Mouse (Mus musculus) liver, embryonic 15.5 days (tissue): ENCODE measurements around the gene Txndc11. TPM values are rescaled to one million over a fixed set of nuclear protein-coding genes. Genes with fewer than 3 reads are reported as not detected.

ENCODE experiments used
- ATAC-seq: fragments of 200-750 bp; cut with Nextera tagmentation; 2 replicates; pipeline ENCODE4 v1.8.0; 2017; ENCODE audit warnings: moderate number of reproducible peaks, mild to moderate bottlenecking, moderate library complexity; ENCODE audit not compliant: insufficient read depth
- H3K27ac ChIP-seq: fragments of 300-500 bp; sonication (generic); replicated peaks from 2 replicates; pipeline ENCODE4 v1.5.1; 2015; ENCODE audit warnings: mild to moderate bottlenecking, inconsistent platforms
- H3K27me3 ChIP-seq: fragments of 300-500 bp; sonication (generic); 2 replicates; pipeline ENCODE4 v1.6.1; 2015; ENCODE audit warnings: mild to moderate bottlenecking, inconsistent platforms
- H3K36me3 ChIP-seq: fragments of 300-500 bp; sonication (generic); replicated peaks from 2 replicates; pipeline ENCODE4 v1.6.1; 2015; ENCODE audit warnings: moderate library complexity, mild to moderate bottlenecking, inconsistent platforms
- H3K4me1 ChIP-seq: fragments of 300-500 bp; sonication (generic); replicated peaks from 2 replicates; pipeline ENCODE4 v1.6.1; 2015; ENCODE audit warnings: inconsistent platforms
- H3K4me2 ChIP-seq: fragments of 300-500 bp; sonication (generic); 2 replicates; pipeline ENCODE4 v1.6.1; 2015; ENCODE audit warnings: moderate library complexity, mild to moderate bottlenecking, inconsistent platforms
- H3K4me3 ChIP-seq: fragments of 300-500 bp; sonication (generic); replicated peaks from 2 replicates; pipeline ENCODE4 v1.5.1; 2015; ENCODE audit warnings: mild to moderate bottlenecking, inconsistent platforms
- H3K9ac ChIP-seq: fragments of 300-500 bp; sonication (generic); 2 replicates; pipeline ENCODE4 v1.6.1; 2015; ENCODE audit warnings: moderate library complexity, mild to moderate bottlenecking, inconsistent platforms
- H3K9me3 ChIP-seq: fragments of 300-500 bp; sonication (generic); replicated peaks from 2 replicates; pipeline ENCODE4 v1.6.1; 2016; ENCODE audit warnings: inconsistent platforms
- WGBS: fragments of 180-500 bp; shearing (Covaris S2); methylation state at CpG from one replicate; pipeline ENCODE4 v1.1.7; 2015; ENCODE audit warnings: mixed read lengths; ENCODE audit not compliant: insufficient replicate concordance; 5-methylcytosine and 5-hydroxymethylcytosine counted together
- polyA plus RNA-seq: library from polyadenylated mRNA; unstranded; fragments of >200 nt; fragmentation: Nextera tagmentation; extraction: Ambion mirVana; gene quantifications from 2 replicates; pipeline ENCODE4 v1.2.1, GENCODE M21; 2015

Txndc11 gene
- polyA plus RNA-seq, 1 experiment from 2014 or later = 15.7 TPM

DNA sequence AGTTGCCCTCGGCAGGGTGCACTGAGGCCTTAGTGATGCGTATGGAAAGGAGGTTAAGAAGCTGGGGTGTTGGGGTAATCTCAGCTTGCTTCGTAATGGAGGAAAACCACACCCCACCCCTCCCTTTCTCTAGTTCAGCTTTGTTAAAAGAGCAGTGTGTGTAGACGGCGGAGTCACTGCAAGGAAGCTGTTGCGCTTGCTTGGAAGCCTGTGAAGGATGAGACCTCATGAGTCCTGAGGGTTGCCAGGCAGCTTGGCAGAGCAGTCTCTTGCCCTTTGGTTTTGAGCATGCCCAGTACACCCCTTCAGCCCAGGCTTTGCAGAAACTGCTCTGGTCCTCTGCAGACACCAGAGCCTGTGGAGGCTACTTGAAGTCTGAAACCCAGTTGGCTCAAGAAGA is 61.4 kb downstream of the Txndc11 start:
- H3K36me3 ChIP-seq = peaks cover 40% of the 10 kb centered on the region
- H3K9me3 ChIP-seq = no peaks in the 10 kb centered on the region
- no peak overlapping the region for H3K27ac ChIP-seq
- H3K27me3 ChIP-seq = peaks cover 18% of the 10 kb centered on the region
- 64% methylated on average over 6 of the region's 6 CpGs for WGBS
- no peak for ATAC-seq
- no peak overlapping the region for H3K9ac ChIP-seq
- H3K4me1 ChIP-seq = peaks cover 12% of the 10 kb centered on the region
- H3K4me3 ChIP-seq = no peak overlapping the region
- no peak overlapping the region for H3K4me2 ChIP-seq

DNA sequence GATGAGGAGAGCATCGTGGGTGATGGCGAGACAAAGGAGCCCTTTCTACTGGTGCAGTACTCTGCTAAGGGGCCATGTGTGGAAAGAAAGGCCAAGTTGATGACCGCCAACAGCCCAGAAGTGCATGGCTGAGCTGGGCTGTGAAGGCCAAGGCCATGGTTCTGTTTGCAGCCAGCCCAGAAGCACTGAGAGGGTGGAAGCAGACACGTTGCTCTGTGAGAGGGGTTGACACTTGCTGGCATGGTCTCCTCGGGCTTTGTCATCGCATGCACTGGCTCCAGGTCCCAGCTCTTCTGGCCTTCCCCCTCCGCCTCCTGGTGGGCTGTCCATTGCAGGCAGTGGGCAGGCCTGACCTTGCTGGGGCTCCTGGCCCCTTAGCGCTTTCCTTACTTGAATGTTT is 62.0 kb downstream of the Txndc11 start:
- Histone ChIP-seq H3K27ac (no peak overlapping the region), H3K4me1 (peaks cover 14% of the 10 kb centered on the region), H3K4me2 (no peak overlapping the region), H3K36me3 (peaks cover 34% of the 10 kb centered on the region), H3K27me3 (peaks cover 24% of the 10 kb centered on the region), H3K9ac (no peak overlapping the region), H3K4me3 (no peak overlapping the region), H3K9me3 (no peaks in the 10 kb centered on the region)
- 78% methylated on average over 8 of the region's 8 CpGs for WGBS
- ATAC-seq = no peak

DNA sequence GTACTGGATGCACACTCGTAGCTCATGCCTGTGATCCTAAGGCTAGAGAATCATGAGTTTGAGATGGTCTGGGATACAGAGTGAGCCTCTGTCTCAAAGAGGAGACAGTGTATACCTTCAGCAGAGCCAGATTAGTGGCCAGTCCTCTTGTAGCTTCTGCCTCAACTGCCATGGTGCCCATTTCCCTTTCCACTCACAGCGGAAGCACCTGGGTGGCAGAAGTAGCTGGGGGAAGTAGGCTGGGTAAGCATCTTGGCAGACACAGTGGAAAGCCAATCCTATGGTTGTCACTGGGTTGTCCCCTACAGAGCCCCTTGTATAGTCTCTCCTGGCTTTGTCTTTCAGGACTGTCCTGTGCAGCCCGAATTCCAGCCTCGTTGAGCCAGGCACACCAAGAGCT is 62.6 kb downstream of the Txndc11 start:
- Histone ChIP-seq H3K27me3 (peaks cover 30% of the 10 kb centered on the region), H3K4me1 (peaks cover 16% of the 10 kb centered on the region), H3K36me3 (peaks cover 33% of the 10 kb centered on the region), H3K27ac (no peak overlapping the region), H3K4me2 (no peak overlapping the region), H3K4me3 (no peak overlapping the region), H3K9ac (no peak overlapping the region), H3K9me3 (no peaks in the 10 kb centered on the region)
- ATAC-seq = no peak
- WGBS = 72% methylated on average over 4 of the region's 4 CpGs

DNA sequence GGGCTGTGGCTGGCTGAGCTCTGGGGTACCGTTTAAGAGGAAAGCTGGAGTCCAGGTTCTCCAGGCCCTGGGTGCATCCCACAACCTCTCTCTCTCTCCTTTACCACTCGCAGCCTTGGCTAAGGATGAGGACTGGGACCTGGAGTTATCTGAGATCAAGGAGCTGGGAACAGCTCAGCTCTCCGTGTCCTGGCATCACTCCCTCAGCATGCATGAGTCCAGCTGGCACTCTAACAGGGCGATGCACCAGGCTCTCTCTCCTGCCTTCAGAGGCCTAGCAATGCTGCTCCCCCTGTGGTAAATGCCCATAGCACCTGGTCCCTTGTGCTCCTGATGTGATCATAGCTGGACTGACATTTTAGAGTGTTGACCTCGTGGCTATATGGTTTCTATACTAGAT is 63.3 kb downstream of the Txndc11 start:
- peaks cover 23% of the 10 kb centered on the region for H3K4me1 ChIP-seq
- H3K4me3 ChIP-seq = no peak overlapping the region
- peaks cover 37% of the 10 kb centered on the region for H3K27me3 ChIP-seq
- no peak overlapping the region for H3K9ac ChIP-seq
- H3K27ac ChIP-seq = no peak overlapping the region
- no peaks in the 10 kb centered on the region for H3K9me3 ChIP-seq
- peaks cover 26% of the 10 kb centered on the region for H3K36me3 ChIP-seq
- no peak overlapping the region for H3K4me2 ChIP-seq
- WGBS = 68% methylated on average over 5 of the region's 5 CpGs
- ATAC-seq = no peak

DNA sequence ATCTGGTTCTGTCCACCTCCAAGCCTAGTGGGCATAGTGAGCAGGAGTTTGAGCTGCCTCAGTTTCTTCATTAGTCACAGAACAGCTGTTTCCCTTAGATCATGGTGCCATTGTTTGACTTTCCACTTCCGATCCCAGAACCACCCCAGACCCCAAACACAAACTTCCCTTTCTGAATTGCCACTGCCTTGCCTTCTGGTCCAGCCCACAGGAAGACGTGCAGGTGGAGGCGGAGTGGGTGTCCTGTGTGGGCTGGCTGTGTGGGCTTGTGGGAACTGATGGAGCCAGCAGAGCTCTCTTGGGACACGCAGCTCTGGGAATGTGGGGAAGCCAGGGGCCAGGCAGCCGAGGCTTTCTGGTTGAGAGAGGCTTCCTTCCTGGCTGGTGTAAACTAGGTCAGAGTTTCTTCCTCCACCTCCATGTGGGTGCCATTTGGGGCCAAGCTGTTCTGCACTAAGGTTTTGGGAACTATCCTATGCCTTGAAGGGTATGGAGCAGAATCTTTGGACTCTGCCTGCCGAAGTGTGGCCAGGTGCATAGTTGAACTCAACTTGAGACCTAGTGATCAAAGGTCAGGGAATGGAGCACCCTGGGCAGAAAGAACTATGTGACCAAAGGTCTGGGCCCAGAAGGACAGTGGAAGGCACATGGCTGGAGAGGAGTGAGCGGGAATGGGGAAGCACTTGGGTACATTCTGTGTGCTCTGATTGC is 64.6 kb downstream of the Txndc11 start:
- Histone ChIP-seq H3K27me3 (peaks cover 50% of the 10 kb centered on the region), H3K4me1 (peaks cover 29% of the 10 kb centered on the region), H3K9ac (no peak overlapping the region), H3K9me3 (no peaks in the 10 kb centered on the region), H3K4me3 (no peak overlapping the region), H3K27ac (no peak overlapping the region), H3K36me3 (peaks cover 13% of the 10 kb centered on the region), H3K4me2 (no peak overlapping the region)
- no peak for ATAC-seq
- WGBS = 24% methylated on average over 7 of the region's 7 CpGs

DNA sequence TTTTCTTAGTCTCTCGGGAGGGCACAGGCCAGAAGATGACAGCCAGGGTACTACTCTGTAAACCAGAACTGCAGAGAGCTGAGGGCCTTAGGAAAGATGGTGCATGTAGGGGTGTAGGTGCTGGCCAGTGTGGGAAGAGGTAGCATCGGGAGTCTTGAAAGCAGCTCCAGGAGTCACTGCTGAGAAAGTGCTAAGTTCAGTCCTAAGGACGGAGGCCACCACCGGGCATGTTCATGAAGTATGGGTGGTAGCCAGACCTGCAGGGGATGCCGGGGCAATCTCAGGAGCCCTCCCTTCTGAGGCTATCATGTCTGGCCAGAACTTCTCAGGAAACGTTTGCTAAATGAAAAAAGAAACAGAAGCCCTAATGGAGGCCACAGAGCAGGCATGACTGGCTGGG is 65.2 kb downstream of the Txndc11 start:
- H3K4me2 ChIP-seq = no peak overlapping the region
- WGBS = 34% methylated on average over 6 of the region's 6 CpGs
- H3K27ac ChIP-seq = no peak overlapping the region

DNA sequence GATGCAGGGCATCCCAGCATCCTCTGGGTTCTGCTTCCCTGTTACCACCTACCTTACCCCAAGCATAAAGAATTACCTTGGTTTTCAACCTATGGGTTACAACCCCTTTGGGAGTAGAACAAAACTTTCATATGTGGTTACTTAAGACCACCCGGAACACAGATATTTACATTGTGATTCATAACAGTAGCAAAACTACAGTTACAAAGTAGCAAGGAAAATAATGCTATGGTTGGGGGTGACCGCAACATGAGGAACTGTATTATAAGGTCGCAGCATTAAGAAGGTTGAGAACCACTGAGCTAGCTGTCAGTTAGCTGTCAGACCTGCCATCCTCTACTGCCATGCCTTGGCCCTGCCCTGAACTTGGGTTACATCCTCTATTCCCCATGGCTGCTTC is 65.8 kb downstream of the Txndc11 start:
- no peak overlapping the region for H3K4me2 ChIP-seq
- peaks cover 54% of the 10 kb centered on the region for H3K27me3 ChIP-seq
- H3K36me3 ChIP-seq = peaks cover 1% of the 10 kb centered on the region; the same call in 1 of the 2 replicates
- no peak overlapping the region for H3K4me3 ChIP-seq
- no peak for ATAC-seq
- no peak overlapping the region for H3K9ac ChIP-seq
- H3K4me1 ChIP-seq = peaks cover 29% of the 10 kb centered on the region
- H3K27ac ChIP-seq = no peak overlapping the region
- WGBS = 61% methylated on average over 3 of the region's 3 CpGs
- no peaks in the 10 kb centered on the region for H3K9me3 ChIP-seq

More for the DNA sequence above, 65.2 kb downstream of the Txndc11 start:
- Histone ChIP-seq H3K4me1 (peaks cover 29% of the 10 kb centered on the region), H3K27me3 (peaks cover 54% of the 10 kb centered on the region), H3K4me3 (no peak overlapping the region), H3K36me3 (peaks cover 7% of the 10 kb centered on the region; the same call in 1 of the 2 replicates), H3K9me3 (no peaks in the 10 kb centered on the region), H3K9ac (no peak overlapping the region)
- no peak for ATAC-seq

DNA sequence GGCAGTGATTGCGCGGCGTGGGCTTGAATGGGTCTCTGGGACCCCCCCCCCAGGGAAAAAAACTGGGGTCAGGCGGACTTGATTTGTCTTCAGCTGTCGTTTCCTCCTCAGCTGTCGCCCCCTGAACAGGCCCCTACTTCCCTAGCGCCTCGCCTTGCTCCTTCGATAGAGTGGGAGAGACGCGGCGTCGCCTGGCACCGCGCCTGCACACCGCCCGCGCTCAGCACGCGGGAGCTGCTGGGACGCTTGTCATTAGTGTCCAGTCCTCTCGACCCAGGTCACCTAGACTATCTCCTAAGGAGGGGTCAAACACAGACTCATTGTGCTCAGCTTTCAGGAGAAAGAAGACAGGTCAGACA is 67.6 kb downstream of the Txndc11 start:
- H3K9ac ChIP-seq = peak overlapping the region; percentile 42; the same call in 1 of the 2 replicates
- peaks cover 58% of the 10 kb centered on the region for H3K27me3 ChIP-seq
- H3K36me3 ChIP-seq = no peaks in the 10 kb centered on the region
- peak overlapping the region; percentile 93 for H3K4me2 ChIP-seq
- 2% methylated on average over 22 of the region's 22 CpGs for WGBS
- H3K9me3 ChIP-seq = no peaks in the 10 kb centered on the region
- H3K27ac ChIP-seq = 0 out of 2 replicates have a peak overlapping the region, but pooled peaks have one; percentile 33
- ATAC-seq = no peak
- peaks cover 29% of the 10 kb centered on the region for H3K4me1 ChIP-seq
- peak overlapping the region; percentile 64 for H3K4me3 ChIP-seq

DNA sequence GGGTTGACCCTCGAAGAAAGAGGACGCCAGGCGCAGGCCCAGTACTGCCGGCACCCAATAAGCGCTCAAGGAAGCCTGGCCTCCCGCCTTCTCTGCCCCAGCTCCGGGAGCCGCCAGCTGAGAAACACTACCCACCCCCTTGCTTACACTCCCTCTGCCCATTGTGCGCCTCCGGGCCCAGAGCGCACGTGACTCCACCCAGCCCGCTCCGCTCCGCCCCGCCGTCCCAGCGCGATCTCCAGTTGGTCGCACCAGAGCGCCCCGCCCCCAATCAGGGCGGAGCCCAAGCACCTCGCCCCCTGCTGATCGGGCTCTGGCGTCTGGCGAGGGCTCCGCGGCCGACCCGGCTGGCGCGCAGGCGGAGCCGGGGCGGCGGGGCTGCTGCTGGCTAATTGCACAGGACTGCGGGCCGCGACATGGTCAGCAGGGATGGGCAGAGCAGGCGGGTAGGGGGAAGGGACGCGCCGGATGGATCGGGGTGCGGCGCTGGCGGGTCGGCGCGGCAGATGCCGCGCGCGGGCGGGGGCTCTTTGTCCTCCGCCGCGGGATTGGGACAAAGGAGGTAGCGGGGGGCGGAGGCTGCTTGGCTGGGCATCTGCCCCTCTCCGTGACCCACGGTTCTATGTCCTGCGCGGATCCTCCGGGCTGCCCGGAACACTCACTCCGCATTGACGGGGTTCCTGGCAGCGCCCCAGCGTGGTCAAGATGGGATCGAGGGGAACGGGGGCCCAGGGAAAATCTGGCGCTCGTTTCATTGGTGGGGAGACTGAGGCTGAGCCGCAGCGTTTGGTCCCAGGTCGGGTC is 68.2 kb downstream of the Txndc11 start, which contains the start of gene Litaf:
Gene Litaf, minus strand, starts transcription at position 129 of the 804 bp plus-strand sequence.
- Histone ChIP-seq H3K4me1 (peaks cover 29% of the 10 kb centered on the region), H3K4me2 (peak within 1 kb of the TSS; percentile 93), H3K4me3 (peak within 1 kb of the TSS; percentile 64), H3K9ac (peak within 1 kb of the TSS; percentile 42), H3K27ac (0 out of 2 replicates have a peak within 1 kb of the TSS, but pooled peaks have one; percentile 33), H3K27me3 (peaks cover 60% of the 10 kb centered on the region), H3K9me3 (no peaks in the 10 kb centered on the region), H3K36me3 (no peaks in the 10 kb centered on the region)
- WGBS = under 1% methylated on average over 77 of the region's 78 CpGs
- peak; percentile 91 for ATAC-seq

DNA sequence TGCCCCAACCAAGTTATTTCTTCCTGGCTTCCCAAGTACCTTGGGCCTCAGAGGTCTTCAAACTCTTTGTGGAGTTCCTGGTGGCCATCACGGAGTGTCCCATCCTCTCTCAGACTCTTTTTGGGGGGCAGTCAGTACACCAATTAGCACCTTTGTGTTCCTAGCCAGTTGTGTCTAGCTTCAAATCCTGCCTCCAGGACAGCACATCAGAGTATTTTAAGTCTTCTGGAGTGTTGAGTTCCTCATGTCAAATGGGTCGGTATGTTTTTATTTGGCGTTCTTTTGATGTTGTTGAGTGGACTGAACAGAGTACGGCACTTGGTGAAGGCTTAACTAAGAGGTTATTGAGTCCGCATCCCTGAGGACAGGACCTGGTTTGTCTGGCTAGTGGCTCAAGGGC is 69.0 kb downstream of the Txndc11 start:
- no peak for ATAC-seq
- no peak overlapping the region for H3K27ac ChIP-seq
- peaks cover 60% of the 10 kb centered on the region for H3K27me3 ChIP-seq
- peaks cover 29% of the 10 kb centered on the region for H3K4me1 ChIP-seq
- H3K4me3 ChIP-seq = peak overlapping the region; percentile 64; the same call in 1 of the 2 replicates
- 64% methylated on average over 5 of the region's 5 CpGs for WGBS
- H3K9ac ChIP-seq = no peak overlapping the region
- no peaks in the 10 kb centered on the region for H3K36me3 ChIP-seq
- no peaks in the 10 kb centered on the region for H3K9me3 ChIP-seq
- H3K4me2 ChIP-seq = peak overlapping the region; percentile 93

DNA sequence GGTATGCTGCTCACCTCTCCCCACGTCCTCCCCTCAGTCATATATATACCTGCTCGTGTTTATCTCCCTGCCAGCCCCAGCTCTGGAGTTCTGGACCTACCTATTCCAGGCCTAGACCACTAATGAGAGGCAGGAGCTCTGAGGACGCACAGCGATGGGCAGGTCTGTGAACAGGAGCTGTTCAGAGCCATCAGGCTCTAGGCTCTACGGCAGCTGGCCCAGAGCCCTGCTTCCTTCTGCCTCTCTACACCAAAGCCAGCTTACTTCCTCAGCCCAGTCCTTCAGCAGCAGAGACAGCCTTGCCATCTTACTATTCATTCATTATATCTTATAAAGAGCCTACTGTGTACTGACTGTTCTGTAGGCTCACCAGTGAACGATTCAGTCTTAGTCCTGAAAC is 69.7 kb downstream of the Txndc11 start:
- H3K4me2 ChIP-seq = no peak overlapping the region
- H3K27ac ChIP-seq = no peak overlapping the region
- WGBS = 63% methylated on average over 6 of the region's 6 CpGs
- H3K4me3 ChIP-seq = no peak overlapping the region
- H3K36me3 ChIP-seq = no peaks in the 10 kb centered on the region
- peaks cover 22% of the 10 kb centered on the region for H3K4me1 ChIP-seq
- ATAC-seq = no peak
- H3K9ac ChIP-seq = no peak overlapping the region
- peaks cover 58% of the 10 kb centered on the region for H3K27me3 ChIP-seq
- no peaks in the 10 kb centered on the region for H3K9me3 ChIP-seq
